Mouse (Mus musculus): Measurements from ENCODE around the gene Pqlc2.

Gene Pqlc2

GRCm38 (mm10) chr4:139265783-139266499, 44.6 kb downstream of the Pqlc2 start:
- DNase-seq (ENCODE audit: low read depth, low spot score) = no peak

- no peak for DNase-seq (ENCODE audit: low read depth, low spot score)
Measured at GRCm38 (mm10) chr4:139262981-139263380, 47.5 kb downstream of the Pqlc2 start.

GRCm38 (mm10) chr4:139259302-139259871, 51.1 kb downstream of the Pqlc2 start:
- peak; percentile 78 for DNase-seq (ENCODE audit: low read depth, low spot score)

- no peak for DNase-seq (ENCODE audit: low read depth, low spot score)
Measured at GRCm38 (mm10) chr4:139258621-139259301, 51.7 kb downstream of the Pqlc2 start.

- DNase-seq (ENCODE audit: low read depth, low spot score) = no peak
Measured at GRCm38 (mm10) chr4:139256708-139257107, 53.8 kb downstream of the Pqlc2 start.

- DNase-seq (ENCODE audit: low read depth, low spot score) = no peak
Measured at GRCm38 (mm10) chr4:139256146-139256545, 54.4 kb downstream of the Pqlc2 start.

- DNase-seq (ENCODE audit: low read depth, low spot score) = no peak
Measured at GRCm38 (mm10) chr4:139253206-139253605, 57.3 kb downstream of the Pqlc2 start.

- DNase-seq (ENCODE audit: low read depth, low spot score) = peak; percentile 87
Measured at GRCm38 (mm10) chr4:139252051-139252760, 58.3 kb downstream of the Pqlc2 start.

GRCm38 (mm10) chr4:139250886-139251285, 59.6 kb downstream of the Pqlc2 start:
- DNase-seq (ENCODE audit: low read depth, low spot score) = no peak

GRCm38 (mm10) chr4:139250043-139250442, 60.5 kb downstream of the Pqlc2 start:
- no peak for DNase-seq (ENCODE audit: low read depth, low spot score)

GRCm38 (mm10) chr4:139248736-139249135, 61.8 kb downstream of the Pqlc2 start:
- no peak for DNase-seq (ENCODE audit: low read depth, low spot score)

- no peak for DNase-seq (ENCODE audit: low read depth, low spot score)
Measured at GRCm38 (mm10) chr4:139247966-139248365, 62.5 kb downstream of the Pqlc2 start.

GRCm38 (mm10) chr4:139246130-139246877, 64.2 kb downstream of the Pqlc2 start:
- DNase-seq (ENCODE audit: low read depth, low spot score) = peak; percentile 82

- DNase-seq (ENCODE audit: low read depth, low spot score) = no peak
Measured at GRCm38 (mm10) chr4:139245534-139245933, 65.0 kb downstream of the Pqlc2 start.

- DNase-seq (ENCODE audit: low read depth, low spot score) = no peak
Measured at GRCm38 (mm10) chr4:139244766-139245165, 65.7 kb downstream of the Pqlc2 start.

- DNase-seq (ENCODE audit: low read depth, low spot score) = no peak
Measured at GRCm38 (mm10) chr4:139244176-139244575, 66.3 kb downstream of the Pqlc2 start.
